Mouse (Mus musculus): ENCODE data around the gene Elobl.

Elobl gene

GRCm38 (mm10) chr11:88934089-88935000 lies 32.4 kb downstream of the Elobl start:
- no peak for DNase-seq (ENCODE audit: low spot score)

- no peak for DNase-seq (ENCODE audit: low spot score)
Measured at GRCm38 (mm10) chr11:88933030-88933429, 33.7 kb downstream of the Elobl start.

GRCm38 (mm10) chr11:88931692-88932530 lies 34.8 kb downstream of the Elobl start:
- no peak for DNase-seq (ENCODE audit: low spot score)

- no peak for DNase-seq (ENCODE audit: low spot score)
Measured at GRCm38 (mm10) chr11:88926566-88926965, 40.2 kb downstream of the Elobl start.
